Mouse (Mus musculus) heart, adult 9 months (tissue): Measurements from ENCODE around the gene Atad2b.
"Not testable (repeated sequence)": the region's sequence is repeated elsewhere in the genome, so short reads cannot be mapped to it uniquely, and the experiment has no call there.

ENCODE experiments used
- DNase-seq, 2 experiments: peaks; one replicate each; pipeline ENCODE4 v3.0.0; 2022; ENCODE audit warnings: low spot score in 2 of 2

Atad2b gene

GRCm38 (mm10) chr12:4916994-4917804, at the start of gene Atad2b:
Gene Atad2b (plus strand): TSS chr12:4917353.
- peak; percentile 95 to 97 for DNase-seq

DNA sequence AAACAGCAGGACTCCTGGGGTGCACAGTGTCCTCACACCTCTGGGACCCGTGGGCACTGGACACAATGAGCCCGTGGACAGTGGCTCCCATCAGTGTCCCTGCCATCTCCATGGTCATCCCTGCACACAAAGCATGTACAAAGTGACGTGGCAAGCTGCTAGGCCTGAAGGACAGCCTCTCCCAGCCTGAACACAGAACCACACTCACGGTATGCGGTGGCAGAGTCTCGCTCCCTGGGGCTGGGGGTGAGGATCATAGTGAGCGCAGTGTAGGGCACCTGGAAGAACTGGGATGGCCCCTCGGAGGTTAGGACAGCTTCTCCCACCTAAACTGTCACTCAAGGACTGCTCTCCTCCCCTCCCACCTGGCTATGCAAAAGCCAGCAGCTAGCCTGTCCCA, 48.2 kb upstream of the Atad2b start:
- DNase-seq = no peak

GRCm38 (mm10) chr12:4871260-4871659, 45.9 kb upstream of the Atad2b start:
- DNase-seq = no peak

GRCm38 (mm10) chr12:4872273-4872672, 44.9 kb upstream of the Atad2b start:
- no peak for DNase-seq

DNA sequence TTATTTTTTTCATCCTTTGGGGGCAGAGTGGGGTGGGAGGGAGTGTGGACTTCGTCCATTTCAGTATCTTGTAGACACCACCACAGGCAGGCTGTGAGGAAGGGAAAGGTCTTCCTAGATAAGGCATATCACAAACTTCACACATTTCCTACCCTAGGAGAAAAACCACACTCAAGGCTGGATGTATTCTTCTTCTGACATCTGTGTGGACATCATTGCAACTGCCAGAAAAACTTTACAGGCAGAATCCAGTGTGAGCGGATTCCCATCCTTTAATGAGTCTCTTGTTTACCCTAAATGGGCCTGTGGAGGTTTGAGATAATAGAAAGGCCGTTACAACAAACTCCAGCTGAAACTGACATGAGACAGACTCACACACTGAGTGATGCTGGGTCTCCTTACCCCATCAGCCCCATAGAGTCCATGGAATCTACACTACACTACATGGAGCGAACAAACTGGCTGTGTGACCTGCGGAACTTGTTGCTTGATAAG, 44.1 kb upstream of the Atad2b start:
- DNase-seq = no peak

- no peak for DNase-seq
Observed at GRCm38 (mm10) chr12:4873531-4873930, 43.6 kb upstream of the Atad2b start.

- DNase-seq = peak; percentile 60 to 64
Observed at GRCm38 (mm10) chr12:4874161-4874927, 42.8 kb upstream of the Atad2b start, which contains the start of gene Mfsd2b. Gene Mfsd2b (minus strand): TSS chr12:4874359.

GRCm38 (mm10) chr12:4875623-4876022, 41.5 kb upstream of the Atad2b start:
- DNase-seq = no peak

GRCm38 (mm10) chr12:4878296-4878783, 38.8 kb upstream of the Atad2b start:
- no peak for DNase-seq

- DNase-seq = no peak
Observed at GRCm38 (mm10) chr12:4879048-4879447, 38.1 kb upstream of the Atad2b start.

GRCm38 (mm10) chr12:4882086-4882485, 35.1 kb upstream of the Atad2b start:
- DNase-seq = no peak

GRCm38 (mm10) chr12:4885062-4885461, 32.1 kb upstream of the Atad2b start:
- DNase-seq = no peak

DNA sequence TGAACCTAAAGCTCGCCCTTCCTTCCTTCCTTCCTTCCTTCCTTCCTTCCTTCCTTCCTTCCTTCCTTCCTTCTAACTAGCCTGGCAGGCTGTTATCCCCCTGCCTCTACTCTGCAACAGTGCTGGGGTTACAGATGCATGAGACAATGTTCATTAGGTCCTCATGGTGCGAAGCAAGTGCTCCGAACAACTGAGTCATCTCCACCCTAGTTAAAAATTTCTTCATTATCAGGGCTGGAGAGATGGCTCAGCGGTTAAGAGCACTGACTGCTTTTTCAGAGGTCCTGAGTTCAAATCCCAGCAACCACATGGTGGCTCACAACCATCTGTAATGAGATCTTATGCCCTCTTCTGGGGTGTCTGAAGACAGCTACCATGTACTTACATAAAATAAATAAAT, 30.6 kb upstream of the Atad2b start:
- DNase-seq = not testable (repeated sequence)

DNA sequence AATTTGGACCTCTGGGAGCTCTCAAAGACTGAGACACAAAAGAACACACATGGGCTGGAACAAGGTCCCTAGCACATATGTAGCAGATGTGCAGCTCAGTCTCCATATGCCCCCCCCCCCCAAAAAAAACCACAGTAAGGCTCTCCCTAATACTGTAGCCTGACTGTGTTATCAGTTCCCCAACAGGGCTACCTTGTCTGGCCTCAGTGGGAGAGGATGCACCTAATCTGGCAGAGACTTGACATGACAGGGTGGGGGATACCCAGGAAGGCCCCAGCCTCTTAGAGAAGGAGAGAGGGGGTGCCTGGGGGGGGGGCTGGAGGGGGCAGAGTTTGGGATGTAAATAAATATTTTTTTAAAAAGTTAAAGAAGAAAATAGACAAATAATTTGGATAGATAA, 28.4 kb upstream of the Atad2b start:
- DNase-seq = no peak

DNA sequence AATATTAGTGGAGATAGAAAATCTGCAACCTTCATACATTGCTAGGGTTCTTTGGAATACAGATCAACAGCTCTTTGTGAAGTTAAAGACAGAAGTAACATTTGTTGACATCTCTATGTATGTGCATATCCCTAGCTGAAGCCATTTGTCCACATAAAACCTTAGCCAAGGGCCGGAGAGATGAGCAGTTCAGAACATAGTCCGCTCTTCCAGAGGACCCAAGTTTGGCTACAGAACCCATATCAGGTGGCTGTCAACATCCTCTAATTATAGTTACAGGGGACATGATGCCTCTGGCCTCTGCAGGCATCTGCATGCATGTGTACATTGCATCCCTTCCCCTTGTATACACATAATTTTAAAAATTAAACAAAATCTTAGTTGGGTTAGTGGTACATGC, 27.9 kb upstream of the Atad2b start:
- no peak for DNase-seq

DNA sequence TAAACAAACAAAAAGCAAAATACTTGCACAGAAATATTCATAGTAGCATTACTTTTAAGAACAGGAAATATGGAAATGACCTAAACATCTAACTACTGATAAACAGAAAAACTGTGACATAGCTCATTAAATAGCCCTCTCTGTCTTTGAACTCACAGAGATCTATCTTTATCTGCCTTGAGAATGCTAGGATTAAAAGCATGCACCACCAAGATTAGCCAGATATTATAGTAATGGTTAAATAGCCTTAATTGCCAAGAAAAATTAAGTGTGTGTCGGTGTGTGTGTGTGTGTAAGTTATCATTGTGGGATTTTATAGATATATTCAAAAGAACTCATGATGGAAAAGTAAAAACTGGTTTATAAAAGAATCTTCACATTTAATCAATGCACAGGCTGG, 27.3 kb upstream of the Atad2b start:
- no peak for DNase-seq

- no peak for DNase-seq
Observed at GRCm38 (mm10) chr12:4898024-4898423, 19.1 kb upstream of the Atad2b start.

- no peak for DNase-seq
Observed at GRCm38 (mm10) chr12:4905946-4906345, 11.2 kb upstream of the Atad2b start.

DNA sequence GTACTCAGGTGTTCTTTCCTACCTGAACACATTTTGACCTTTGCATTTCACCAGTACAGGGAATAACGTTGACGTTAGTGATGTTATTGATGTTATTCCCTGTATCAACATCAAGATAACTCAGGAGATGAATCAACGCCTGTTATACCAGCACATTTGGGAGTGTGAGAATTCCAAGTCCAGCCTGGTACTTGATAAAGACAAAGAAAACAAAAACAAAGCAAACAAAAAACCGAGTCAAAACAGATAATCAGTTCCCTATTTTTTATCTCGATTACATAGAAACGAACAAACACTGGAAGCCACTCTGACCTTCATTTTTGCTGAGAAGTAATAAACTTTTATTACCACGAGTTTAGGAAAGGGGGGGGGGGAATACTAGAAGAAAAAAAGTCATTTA, 10.7 kb upstream of the Atad2b start:
- DNase-seq = no peak

- DNase-seq = peak; percentile 92 to 95
Observed at GRCm38 (mm10) chr12:4906951-4907906, 9.9 kb upstream of the Atad2b start, which contains the start of gene Ubxn2a. Gene Ubxn2a (minus strand): TSS chr12:4907705.

GRCm38 (mm10) chr12:4908391-4908790, 8.8 kb upstream of the Atad2b start:
- no peak for DNase-seq
